Mouse (Mus musculus) thymus, adult 2 months (tissue): ENCODE measurements around the gene Cers2.
"Not testable (repeated sequence)": the region's sequence is repeated elsewhere in the genome, so short reads cannot be mapped to it uniquely, and the experiment has no call there.

Experiments used
- CTCF ChIP-seq: fragments of 200-500 bp; IDR thresholded peaks from 2 replicates; pipeline ENCODE4 v1.5.1; 2012; ENCODE audit warnings: mild to moderate bottlenecking, control low read depth, low read length, moderate library complexity, borderline replicate concordance; ENCODE audit not compliant: control insufficient read depth, poor library complexity, insufficient read depth; ENCODE audit errors: extremely low read depth
- POLR2A ChIP-seq: fragments of 200-500 bp; IDR thresholded peaks from 2 replicates; pipeline ENCODE4 v1.6.1; 2012; ENCODE audit warnings: mild to moderate bottlenecking, low read length, control low read depth, moderate library complexity; ENCODE audit not compliant: control insufficient read depth, poor library complexity, insufficient read depth; ENCODE audit errors: extremely low read depth

DNA sequence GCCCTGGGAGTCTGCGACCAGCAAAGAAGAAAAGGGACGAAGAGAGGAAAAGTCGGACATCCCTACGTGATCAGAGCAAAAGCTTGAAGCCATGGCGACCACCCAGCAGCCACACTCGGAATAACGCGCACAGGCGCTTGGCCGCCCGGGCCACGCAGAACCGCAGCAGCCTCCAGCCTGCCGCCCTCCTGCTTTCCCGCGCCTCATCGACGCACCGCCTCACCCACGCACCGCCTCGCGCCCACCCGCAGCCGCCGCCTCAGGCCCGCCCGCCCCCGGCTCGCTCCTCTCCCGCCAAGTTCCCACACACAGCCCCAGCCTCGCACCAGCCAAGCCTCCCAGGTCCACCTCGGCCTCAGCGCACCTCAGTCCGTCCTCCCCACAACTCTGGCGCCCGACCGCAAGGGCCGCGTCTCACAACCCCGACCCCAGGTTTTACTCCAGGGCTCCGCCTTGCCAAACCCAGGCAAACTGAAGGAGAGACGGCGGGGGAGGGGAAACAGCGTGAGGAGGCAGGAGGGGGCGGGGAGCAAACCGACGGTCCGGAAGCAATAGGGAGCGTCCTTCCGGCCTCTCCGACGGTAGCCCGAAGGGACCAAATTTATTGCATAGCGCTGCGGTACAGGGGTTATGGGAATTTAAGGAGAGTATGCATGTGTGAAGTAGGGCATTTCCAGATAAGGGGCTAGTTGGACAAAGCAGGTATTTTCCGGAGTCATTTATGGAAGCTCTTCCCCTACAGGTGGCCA is 42.3 kb downstream of the Cers2 start, which contains the start of gene Setdb1:
- TF ChIP-seq POLR2A, CTCF: not testable (repeated sequence)
